Mouse (Mus musculus): ENCODE measurements at regions not wholly inside any gene's neighbourhood (a gene's known extent, or its start where the extent isn't known, plus 50 kb on each side); places are given as distances from the start of the nearest gene placed in this dataset.

GRCm38 (mm10) chr1:76832311-76832710 lies 682.6 kb downstream of the Epha4 start:
- TF ChIP-seq POLR2A (IDR thresholded peaks at IDR 0.05; ENCODE audit: extremely low read depth, insufficient read depth, low read length) (no peak), CTCF (IDR thresholded peaks at IDR 0.05; ENCODE audit: extremely low read depth, insufficient read depth, low read length) (no peak)

GRCm38 (mm10) chr1:76835028-76835683 lies 679.7 kb downstream of the Epha4 start:
- TF ChIP-seq POLR2A (IDR thresholded peaks at IDR 0.05; ENCODE audit: extremely low read depth, insufficient read depth, low read length): no peak
- TF ChIP-seq CTCF (IDR thresholded peaks at IDR 0.05; ENCODE audit: extremely low read depth, insufficient read depth, low read length): no peak

More at GRCm38 (mm10) chr1:76832311-76832710, 682.6 kb downstream of the Epha4 start:
- Histone ChIP-seq H3K27ac (ENCODE audit: insufficient read depth, low read length) (no peak overlapping the region), H3K4me1 (ENCODE audit: control insufficient read depth, insufficient read depth, low read length) (no peaks in the 10 kb centered on the region), H3K4me3 (ENCODE audit: insufficient read depth, low read length) (no peak overlapping the region)

DNA sequence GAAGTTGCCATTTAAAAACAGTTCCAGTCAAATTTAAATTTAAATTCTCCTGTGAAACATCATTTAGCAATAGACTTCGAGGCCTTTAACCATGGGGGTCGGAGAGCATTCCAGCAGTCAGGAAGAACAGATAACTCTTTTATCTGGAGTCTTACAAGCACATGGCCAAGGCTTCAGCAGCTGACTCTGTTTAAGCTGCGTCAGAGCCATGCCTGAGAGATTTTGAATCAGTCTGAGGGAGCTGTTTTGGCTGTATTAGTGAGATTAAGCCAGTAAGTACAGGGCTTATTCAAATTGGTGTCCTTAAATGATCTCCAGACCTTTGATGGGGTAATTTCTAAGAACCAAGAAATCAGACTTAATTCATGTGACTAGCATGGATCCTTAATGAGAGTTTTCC lies 665.5 kb downstream of the Epha4 start:
- Histone ChIP-seq H3K4me3 (ENCODE audit: insufficient read depth, low read length) (no peak overlapping the region), H3K4me1 (ENCODE audit: control insufficient read depth, insufficient read depth, low read length) (no peaks in the 10 kb centered on the region), H3K27ac (ENCODE audit: insufficient read depth, low read length) (no peak overlapping the region)
- TF ChIP-seq POLR2A (IDR thresholded peaks at IDR 0.05; ENCODE audit: extremely low read depth, insufficient read depth, low read length) (no peak), CTCF (IDR thresholded peaks at IDR 0.05; ENCODE audit: extremely low read depth, insufficient read depth, low read length) (no peak)

More at GRCm38 (mm10) chr1:76835028-76835683, 679.7 kb downstream of the Epha4 start:
- Histone ChIP-seq H3K4me1 (ENCODE audit: control insufficient read depth, insufficient read depth, low read length) (no peaks in the 10 kb centered on the region), H3K4me3 (ENCODE audit: insufficient read depth, low read length) (no peak overlapping the region), H3K27ac (ENCODE audit: insufficient read depth, low read length) (no peak overlapping the region)

GRCm38 (mm10) chr1:76866304-76866968 lies 648.5 kb downstream of the Epha4 start:
- H3K27ac ChIP-seq (ENCODE audit: insufficient read depth, low read length): peak overlapping the region; percentile 27; the same call in 1 of the 2 replicates
- no peaks in the 10 kb centered on the region; the same call in 1 of the 2 replicates for H3K4me1 ChIP-seq (ENCODE audit: control insufficient read depth, insufficient read depth, low read length)
- peak overlapping the region; percentile 34 for H3K4me3 ChIP-seq (ENCODE audit: insufficient read depth, low read length)
- TF ChIP-seq CTCF (IDR thresholded peaks at IDR 0.05; ENCODE audit: extremely low read depth, insufficient read depth, low read length): no peak
- TF ChIP-seq POLR2A (IDR thresholded peaks at IDR 0.05; ENCODE audit: extremely low read depth, insufficient read depth, low read length): no peak

- Histone ChIP-seq H3K4me1 (ENCODE audit: control insufficient read depth, insufficient read depth, low read length) (no peaks in the 10 kb centered on the region; the same call in 1 of the 2 replicates), H3K27ac (ENCODE audit: insufficient read depth, low read length) (peak overlapping the region; percentile 87), H3K4me3 (ENCODE audit: insufficient read depth, low read length) (no peak overlapping the region)
- TF ChIP-seq CTCF (IDR thresholded peaks at IDR 0.05; ENCODE audit: extremely low read depth, insufficient read depth, low read length) (no peak), POLR2A (IDR thresholded peaks at IDR 0.05; ENCODE audit: extremely low read depth, insufficient read depth, low read length) (no peak)
Observed at GRCm38 (mm10) chr1:76873207-76873606, 641.7 kb downstream of the Epha4 start.

- Histone ChIP-seq H3K27ac (ENCODE audit: insufficient read depth, low read length) (no peak overlapping the region), H3K4me1 (ENCODE audit: control insufficient read depth, insufficient read depth, low read length) (no peaks in the 10 kb centered on the region; the same call in 1 of the 2 replicates), H3K4me3 (ENCODE audit: insufficient read depth, low read length) (no peak overlapping the region)
- TF ChIP-seq POLR2A (IDR thresholded peaks at IDR 0.05; ENCODE audit: extremely low read depth, insufficient read depth, low read length) (no peak), CTCF (IDR thresholded peaks at IDR 0.05; ENCODE audit: extremely low read depth, insufficient read depth, low read length) (no peak)
Observed at GRCm38 (mm10) chr1:76880111-76880782, 634.6 kb downstream of the Epha4 start.

- H3K4me3 ChIP-seq (ENCODE audit: insufficient read depth, low read length): no peak overlapping the region
- no peak for TF ChIP-seq CTCF (IDR thresholded peaks at IDR 0.05; ENCODE audit: extremely low read depth, insufficient read depth, low read length)
- no peaks in the 10 kb centered on the region; the same call in 1 of the 2 replicates for H3K4me1 ChIP-seq (ENCODE audit: control insufficient read depth, insufficient read depth, low read length)
- H3K27ac ChIP-seq (ENCODE audit: insufficient read depth, low read length): no peak overlapping the region
Observed at GRCm38 (mm10) chr1:76880783-76881145, 634.1 kb downstream of the Epha4 start.

GRCm38 (mm10) chr1:76896152-76896864 lies 618.6 kb downstream of the Epha4 start:
- Histone ChIP-seq H3K4me1 (ENCODE audit: control insufficient read depth, insufficient read depth, low read length) (no peaks in the 10 kb centered on the region), H3K4me3 (ENCODE audit: insufficient read depth, low read length) (no peak overlapping the region), H3K27ac (ENCODE audit: insufficient read depth, low read length) (no peak overlapping the region)
- TF ChIP-seq POLR2A (IDR thresholded peaks at IDR 0.05; ENCODE audit: extremely low read depth, insufficient read depth, low read length) (no peak), CTCF (IDR thresholded peaks at IDR 0.05; ENCODE audit: extremely low read depth, insufficient read depth, low read length) (no peak)

DNA sequence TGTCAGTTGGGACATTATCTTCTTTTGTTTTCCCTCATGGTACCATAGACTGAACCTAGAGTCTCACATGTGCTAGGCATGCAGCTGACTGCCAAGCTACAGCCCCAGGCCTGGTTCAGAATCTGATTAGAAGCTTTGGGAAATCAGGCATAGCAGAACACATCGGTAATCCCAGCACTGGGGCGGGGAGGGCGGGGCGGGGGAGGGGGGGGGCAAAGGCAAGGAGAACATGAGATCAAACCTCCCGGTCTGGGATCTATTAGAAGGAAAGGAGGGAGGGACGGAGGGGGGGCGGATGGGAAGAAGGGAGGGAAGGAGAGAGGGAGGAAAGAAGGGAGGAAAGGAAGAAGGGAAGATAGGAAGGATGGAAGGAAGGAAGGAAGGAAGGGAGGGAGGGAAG lies 617.5 kb downstream of the Epha4 start:
- H3K27ac ChIP-seq (ENCODE audit: insufficient read depth, low read length): no peak overlapping the region
- TF ChIP-seq POLR2A (IDR thresholded peaks at IDR 0.05; ENCODE audit: extremely low read depth, insufficient read depth, low read length) (no peak), CTCF (IDR thresholded peaks at IDR 0.05; ENCODE audit: extremely low read depth, insufficient read depth, low read length) (no peak)
- H3K4me3 ChIP-seq (ENCODE audit: insufficient read depth, low read length): no peak overlapping the region
- H3K4me1 ChIP-seq (ENCODE audit: control insufficient read depth, insufficient read depth, low read length): no peaks in the 10 kb centered on the region
